Mouse (Mus musculus) naive thymus-derived CD4-positive, alpha-beta T cell, adult 2 months (primary cell): ENCODE data around the gene Meis2.

ENCODE experiments used
- DNase-seq: peaks from one replicate; pipeline ENCODE4 v3.0.0-alpha.2; 2011; ENCODE audit warnings: low read depth

Meis2 gene

GRCm38 (mm10) chr2:116047365-116047764, 18.3 kb downstream of the Meis2 start:
- DNase-seq, result no peak

GRCm38 (mm10) chr2:116045048-116045447, 20.6 kb downstream of the Meis2 start:
- no peak for DNase-seq

- DNase-seq, result no peak
Measured at GRCm38 (mm10) chr2:116042934-116043698, 22.5 kb downstream of the Meis2 start.

- DNase-seq, result no peak
Measured at GRCm38 (mm10) chr2:116042447-116042846, 23.2 kb downstream of the Meis2 start.

GRCm38 (mm10) chr2:116041683-116042262, 23.9 kb downstream of the Meis2 start:
- DNase-seq, result no peak

GRCm38 (mm10) chr2:116035345-116035744, 30.3 kb downstream of the Meis2 start:
- no peak for DNase-seq

- DNase-seq, result no peak
Measured at GRCm38 (mm10) chr2:116028127-116028526, 37.5 kb downstream of the Meis2 start.

- no peak for DNase-seq
Measured at GRCm38 (mm10) chr2:116022876-116023275, 42.8 kb downstream of the Meis2 start.

- DNase-seq, result no peak
Measured at GRCm38 (mm10) chr2:116021931-116022330, 43.7 kb downstream of the Meis2 start.

- no peak for DNase-seq
Measured at GRCm38 (mm10) chr2:116021046-116021445, 44.6 kb downstream of the Meis2 start.

- DNase-seq, result no peak
Measured at GRCm38 (mm10) chr2:116020451-116020951, 45.1 kb downstream of the Meis2 start.

GRCm38 (mm10) chr2:116019959-116020358, 45.7 kb downstream of the Meis2 start:
- DNase-seq, result no peak

- DNase-seq, result no peak
Measured at GRCm38 (mm10) chr2:116019466-116019794, 46.2 kb downstream of the Meis2 start.

- no peak for DNase-seq
Measured at GRCm38 (mm10) chr2:116018781-116019465, 46.7 kb downstream of the Meis2 start.

- DNase-seq, result no peak
Measured at GRCm38 (mm10) chr2:116015520-116015919, 50.1 kb downstream of the Meis2 start.

GRCm38 (mm10) chr2:116010469-116010868, 55.2 kb downstream of the Meis2 start:
- no peak for DNase-seq

- no peak for DNase-seq
Measured at GRCm38 (mm10) chr2:116010061-116010460, 55.6 kb downstream of the Meis2 start.

- no peak for DNase-seq
Measured at GRCm38 (mm10) chr2:116009097-116009970, 56.3 kb downstream of the Meis2 start.

- DNase-seq, result no peak
Measured at GRCm38 (mm10) chr2:116002354-116002753, 63.3 kb downstream of the Meis2 start.

GRCm38 (mm10) chr2:116001352-116002138, 64.1 kb downstream of the Meis2 start:
- DNase-seq, result no peak

- no peak for DNase-seq
Measured at GRCm38 (mm10) chr2:116000514-116000913, 65.1 kb downstream of the Meis2 start.
